Mouse (Mus musculus): Measurements from ENCODE around the gene Mbnl1. TPM values are rescaled to one million over a fixed set of nuclear protein-coding genes. Genes with fewer than 3 reads are reported as not detected.

Mbnl1 gene
- total and polyA plus RNA-seq, 2 experiments from 2014 or later = 55.9 to 86.0 TPM

GRCm38 (mm10) chr3:60632796-60633466 lies 160.3 kb downstream of the Mbnl1 start:
- H3K27ac ChIP-seq (ENCODE audit: low read depth, low read length) = no peak overlapping the region
- ATAC-seq (ENCODE audit: low FRiP score) (no peak), DNase-seq (ENCODE audit: low spot score) (no peak)
- no peak overlapping the region for H3K9ac ChIP-seq (replicated peaks; ENCODE audit: low read length, poor library complexity, severe bottlenecking)
- WGBS = 100% methylated on average over 1 of the region's 1 CpGs
- H3K4me1 ChIP-seq (ENCODE audit: insufficient read depth, low read length) = no peaks in the 10 kb centered on the region
- no peak overlapping the region for H3K4me2 ChIP-seq (ENCODE audit: low read depth, low read length, poor library complexity, severe bottlenecking)
- no peak for TF ChIP-seq CTCF (IDR thresholded peaks at IDR 0.05)
- H3K9me3 ChIP-seq (ENCODE audit: low read length) = no peaks in the 10 kb centered on the region
- peaks cover 4% of the 10 kb centered on the region; the same call in 1 of the 2 replicates for H3K36me3 ChIP-seq (ENCODE audit: insufficient read depth, low read length)
- H3K27me3 ChIP-seq (ENCODE audit: insufficient read depth, low read length) = no peaks in the 10 kb centered on the region
- H3K4me3 ChIP-seq (ENCODE audit: low read depth, low read length) = no peak overlapping the region

GRCm38 (mm10) chr3:60638530-60638929 lies 165.9 kb downstream of the Mbnl1 start:
- Histone ChIP-seq H3K4me1 (ENCODE audit: insufficient read depth, low read length) (no peaks in the 10 kb centered on the region), H3K4me2 (ENCODE audit: low read depth, low read length, poor library complexity, severe bottlenecking) (no peak overlapping the region), H3K9me3 (ENCODE audit: low read length) (no peaks in the 10 kb centered on the region), H3K27me3 (ENCODE audit: insufficient read depth, low read length) (no peaks in the 10 kb centered on the region), H3K9ac (replicated peaks; ENCODE audit: low read length, poor library complexity, severe bottlenecking) (no peak overlapping the region), H3K36me3 (ENCODE audit: insufficient read depth, low read length) (no peaks in the 10 kb centered on the region), H3K27ac (ENCODE audit: low read depth, low read length) (no peak overlapping the region), H3K4me3 (ENCODE audit: low read depth, low read length) (no peak overlapping the region)
- TF ChIP-seq CTCF (IDR thresholded peaks at IDR 0.05) = no peak
- ATAC-seq (ENCODE audit: low FRiP score) = no peak
- no peak for DNase-seq (ENCODE audit: low spot score)
- 80% methylated on average over 3 of the region's 3 CpGs for WGBS

DNA sequence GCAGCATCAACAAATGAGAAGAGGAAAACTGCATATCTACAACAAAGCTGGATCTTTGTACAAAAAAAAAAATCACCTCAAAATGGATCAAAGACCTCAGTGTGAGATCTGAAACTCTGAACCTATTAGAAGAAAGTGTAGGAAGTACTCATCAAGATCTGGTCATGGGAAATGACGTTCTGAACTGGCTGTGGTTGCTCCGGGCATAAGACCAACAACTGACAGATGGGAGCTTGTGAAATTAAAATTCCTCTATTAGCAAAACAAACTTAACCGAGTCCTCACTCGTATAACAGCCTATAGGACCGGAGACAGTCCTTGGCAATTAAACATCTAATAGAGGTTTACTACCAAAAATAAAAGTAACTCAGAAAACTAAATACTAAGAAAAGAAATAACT lies 166.5 kb downstream of the Mbnl1 start:
- ATAC-seq (ENCODE audit: low FRiP score) = no peak
- no peak for TF ChIP-seq CTCF (IDR thresholded peaks at IDR 0.05)
- Histone ChIP-seq H3K9ac (replicated peaks; ENCODE audit: low read length, poor library complexity, severe bottlenecking) (no peak overlapping the region), H3K4me1 (ENCODE audit: insufficient read depth, low read length) (no peaks in the 10 kb centered on the region), H3K4me3 (ENCODE audit: low read depth, low read length) (no peak overlapping the region), H3K27me3 (ENCODE audit: insufficient read depth, low read length) (no peaks in the 10 kb centered on the region), H3K9me3 (ENCODE audit: low read length) (no peaks in the 10 kb centered on the region), H3K27ac (ENCODE audit: low read depth, low read length) (no peak overlapping the region), H3K36me3 (ENCODE audit: insufficient read depth, low read length) (no peaks in the 10 kb centered on the region), H3K4me2 (ENCODE audit: low read depth, low read length, poor library complexity, severe bottlenecking) (no peak overlapping the region)
- DNase-seq (ENCODE audit: low spot score) = no peak
- WGBS = 71% methylated on average over 5 of the region's 5 CpGs

DNA sequence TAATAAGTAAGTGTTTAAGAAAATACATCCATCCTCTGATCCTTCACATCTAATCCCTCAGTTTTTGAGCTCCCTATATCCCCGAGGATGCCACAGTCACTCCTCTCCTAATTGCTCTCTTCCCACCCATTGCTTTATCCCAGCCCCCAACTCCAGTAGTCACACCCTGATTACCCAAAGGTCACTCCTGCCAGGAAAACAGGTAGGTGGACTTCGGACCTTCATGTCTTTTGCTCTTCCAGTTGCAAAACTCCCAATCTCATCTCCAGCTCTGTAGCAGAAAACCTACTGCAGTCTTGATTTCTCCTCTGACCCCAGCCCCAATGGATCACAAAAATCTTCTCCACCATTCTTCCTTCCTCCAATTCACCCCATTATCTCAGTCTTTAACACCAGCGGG lies 169.6 kb downstream of the Mbnl1 start:
- WGBS = 78% methylated on average over 3 of the region's 3 CpGs
- H3K9me3 ChIP-seq (ENCODE audit: low read length) = no peaks in the 10 kb centered on the region
- no peak overlapping the region for H3K9ac ChIP-seq (replicated peaks; ENCODE audit: low read length, poor library complexity, severe bottlenecking)
- H3K4me2 ChIP-seq (ENCODE audit: low read depth, low read length, poor library complexity, severe bottlenecking) = no peak overlapping the region
- no peaks in the 10 kb centered on the region for H3K27me3 ChIP-seq (ENCODE audit: insufficient read depth, low read length)
- H3K4me3 ChIP-seq (ENCODE audit: low read depth, low read length) = no peak overlapping the region
- no peak for DNase-seq (ENCODE audit: low spot score)
- no peak overlapping the region for H3K27ac ChIP-seq (ENCODE audit: low read depth, low read length)
- TF ChIP-seq CTCF (IDR thresholded peaks at IDR 0.05) = no peak
- no peaks in the 10 kb centered on the region for H3K4me1 ChIP-seq (ENCODE audit: insufficient read depth, low read length)
- H3K36me3 ChIP-seq (ENCODE audit: insufficient read depth, low read length) = no peaks in the 10 kb centered on the region
- no peak for ATAC-seq (ENCODE audit: low FRiP score)

- ATAC-seq (ENCODE audit: low FRiP score) (no peak), DNase-seq (ENCODE audit: low spot score) (no peak)
- no peaks in the 10 kb centered on the region for H3K4me1 ChIP-seq (ENCODE audit: insufficient read depth, low read length)
- H3K27me3 ChIP-seq (ENCODE audit: insufficient read depth, low read length) = no peaks in the 10 kb centered on the region
- no peak overlapping the region for H3K4me2 ChIP-seq (ENCODE audit: low read depth, low read length, poor library complexity, severe bottlenecking)
- H3K9me3 ChIP-seq (ENCODE audit: low read length) = no peaks in the 10 kb centered on the region
- 79% methylated on average over 1 of the region's 1 CpGs for WGBS
- no peak overlapping the region for H3K27ac ChIP-seq (ENCODE audit: low read depth, low read length)
- TF ChIP-seq CTCF (IDR thresholded peaks at IDR 0.05) = no peak
- H3K4me3 ChIP-seq (ENCODE audit: low read depth, low read length) = no peak overlapping the region
- no peaks in the 10 kb centered on the region for H3K36me3 ChIP-seq (ENCODE audit: insufficient read depth, low read length)
- H3K9ac ChIP-seq (replicated peaks; ENCODE audit: low read length, poor library complexity, severe bottlenecking) = no peak overlapping the region
These were observed 172.9 kb downstream of the Mbnl1 start for GRCm38 (mm10) chr3:60645531-60645930.

GRCm38 (mm10) chr3:60648293-60648692 lies 175.7 kb downstream of the Mbnl1 start:
- Histone ChIP-seq H3K27ac (ENCODE audit: low read depth, low read length) (no peak overlapping the region), H3K4me2 (ENCODE audit: low read depth, low read length, poor library complexity, severe bottlenecking) (no peak overlapping the region), H3K9me3 (ENCODE audit: low read length) (no peaks in the 10 kb centered on the region), H3K9ac (replicated peaks; ENCODE audit: low read length, poor library complexity, severe bottlenecking) (no peak overlapping the region), H3K36me3 (ENCODE audit: insufficient read depth, low read length) (no peaks in the 10 kb centered on the region), H3K4me3 (ENCODE audit: low read depth, low read length) (no peak overlapping the region), H3K27me3 (ENCODE audit: insufficient read depth, low read length) (no peaks in the 10 kb centered on the region), H3K4me1 (ENCODE audit: insufficient read depth, low read length) (no peaks in the 10 kb centered on the region)
- TF ChIP-seq CTCF (IDR thresholded peaks at IDR 0.05) = no peak
- 100% methylated on average over 1 of the region's 1 CpGs for WGBS
- DNase-seq (ENCODE audit: low spot score) (no peak), ATAC-seq (ENCODE audit: low FRiP score) (no peak)
